Mouse (Mus musculus): ENCODE results near the gene Eloa.

GRCm38 (mm10) chr4:135964426-135964825, 57.1 kb downstream of the Eloa start:
- TF ChIP-seq CTCF (IDR thresholded peaks at IDR 0.05; ENCODE audit: low read depth, low read length) (no peak), TAL1 (conservative IDR thresholded peaks at IDR 0.05; ENCODE audit: low read depth, low read length) (no peak), POLR2AphosphoS5 (IDR thresholded peaks at IDR 0.05; ENCODE audit: insufficient replicate concordance, low read depth, low read length) (no peak)

Data from G1E (cell line).